Mouse (Mus musculus) heart, adult 8-10 months (tissue): Measurements from ENCODE around the gene Snx6. TPM values are rescaled to one million over a fixed set of nuclear protein-coding genes. Genes with fewer than 3 reads are reported as not detected.
"Not testable (repeated sequence)": the region's sequence is repeated elsewhere in the genome, so short reads cannot be mapped to it uniquely, and the experiment has no call there.

ENCODE experiments used
- DNase-seq: peaks from one replicate; pipeline ENCODE4 v3.0.0; 2022; ENCODE audit warnings: low spot score
- total RNA-seq, 4 experiments: library from RNA; stranded (reverse); gene quantifications; 2 replicates each; pipeline ENCODE4 v1.2.4; 2022

Gene Snx6
- total RNA-seq = 10 to 100 TPM; 27.1 to 31.7 (median 29.0) TPM

- DNase-seq = peak; percentile 65
Measured at GRCm38 (mm10) chr12:54795153-54795998, at the start of gene Snx6. Snx6 (minus strand) TSS chr12:54795703.

- no peak for DNase-seq
Measured at GRCm38 (mm10) chr12:54844415-54844814, 48.9 kb upstream of the Snx6 start.

GRCm38 (mm10) chr12:54841576-54841975 is 46.1 kb upstream of the Snx6 start:
- DNase-seq = no peak

- DNase-seq = no peak
Measured at GRCm38 (mm10) chr12:54839815-54840214, 44.3 kb upstream of the Snx6 start.

GRCm38 (mm10) chr12:54838931-54839330 is 43.4 kb upstream of the Snx6 start:
- no peak for DNase-seq

- DNase-seq = no peak
Measured at GRCm38 (mm10) chr12:54835608-54836570, 40.4 kb upstream of the Snx6 start.

- peak; percentile 88 for DNase-seq
Measured at GRCm38 (mm10) chr12:54834925-54835447, 39.5 kb upstream of the Snx6 start.

- no peak for DNase-seq
Measured at GRCm38 (mm10) chr12:54833856-54834399, 38.4 kb upstream of the Snx6 start.

- not testable (repeated sequence) for DNase-seq
Measured at GRCm38 (mm10) chr12:54831927-54832326, 36.4 kb upstream of the Snx6 start.

GRCm38 (mm10) chr12:54830574-54830973 is 35.1 kb upstream of the Snx6 start:
- peak; percentile 80 for DNase-seq

- no peak for DNase-seq
Measured at GRCm38 (mm10) chr12:54829876-54830275, 34.4 kb upstream of the Snx6 start.

GRCm38 (mm10) chr12:54828043-54828442 is 32.5 kb upstream of the Snx6 start:
- no peak for DNase-seq

- DNase-seq = no peak
Measured at GRCm38 (mm10) chr12:54825202-54825601, 29.7 kb upstream of the Snx6 start.

GRCm38 (mm10) chr12:54822836-54823426 is 27.4 kb upstream of the Snx6 start:
- peak; percentile 41 for DNase-seq

- DNase-seq = no peak
Measured at GRCm38 (mm10) chr12:54820684-54821161, 25.2 kb upstream of the Snx6 start.

- DNase-seq = no peak
Measured at GRCm38 (mm10) chr12:54819181-54819935, 23.9 kb upstream of the Snx6 start.

- no peak for DNase-seq
Measured at GRCm38 (mm10) chr12:54810142-54810541, 14.6 kb upstream of the Snx6 start.

- no peak for DNase-seq
Measured at GRCm38 (mm10) chr12:54807481-54807880, 12.0 kb upstream of the Snx6 start.

GRCm38 (mm10) chr12:54806131-54806530 is 10.6 kb upstream of the Snx6 start:
- DNase-seq = no peak

- no peak for DNase-seq
Measured at GRCm38 (mm10) chr12:54805254-54806002, 9.9 kb upstream of the Snx6 start.
